Mouse (Mus musculus): ENCODE data around the gene Pacsin3.

Pacsin3 gene

DNA sequence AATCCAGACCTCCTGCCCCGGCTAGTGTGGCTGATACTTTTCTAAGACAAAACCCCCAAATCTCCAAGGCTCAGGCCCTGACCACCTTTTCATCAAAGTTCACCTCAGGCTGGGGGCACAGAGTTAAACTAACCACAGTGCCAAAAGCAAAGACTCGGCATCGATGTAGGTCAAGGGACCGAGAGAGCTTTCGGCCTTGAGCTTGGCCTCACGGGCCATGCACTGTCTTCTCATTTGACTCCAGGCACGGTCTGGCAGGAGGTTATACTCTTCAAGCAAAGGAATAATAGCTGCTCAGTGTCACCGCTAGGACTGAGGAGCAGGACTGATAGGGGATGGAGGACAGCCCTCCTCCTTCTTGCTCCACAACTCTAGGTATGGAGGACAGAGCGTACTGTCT is 50.2 kb downstream of the Pacsin3 start:
- DNase-seq (ENCODE audit: low read depth, low spot score) = no peak

DNA sequence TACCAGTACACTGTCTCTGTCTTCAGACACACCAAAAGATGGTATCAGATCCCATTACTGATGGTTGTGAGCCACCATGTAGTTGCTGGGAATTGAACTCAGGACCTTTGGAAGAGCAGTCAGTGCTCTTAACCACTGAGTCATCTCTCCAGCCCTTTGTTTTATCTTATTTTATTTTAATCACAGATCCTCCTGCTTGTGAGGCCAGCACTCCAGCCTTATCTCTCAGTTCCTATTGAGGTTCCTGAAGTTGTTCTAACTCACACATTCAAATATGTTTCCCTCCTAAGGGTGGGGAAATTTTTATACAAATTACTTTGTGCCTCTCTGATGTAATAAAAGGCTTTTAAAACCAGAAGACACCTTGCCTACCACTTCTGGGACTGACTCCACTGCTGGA is 50.8 kb downstream of the Pacsin3 start:
- DNase-seq (ENCODE audit: low read depth, low spot score) = no peak

DNA sequence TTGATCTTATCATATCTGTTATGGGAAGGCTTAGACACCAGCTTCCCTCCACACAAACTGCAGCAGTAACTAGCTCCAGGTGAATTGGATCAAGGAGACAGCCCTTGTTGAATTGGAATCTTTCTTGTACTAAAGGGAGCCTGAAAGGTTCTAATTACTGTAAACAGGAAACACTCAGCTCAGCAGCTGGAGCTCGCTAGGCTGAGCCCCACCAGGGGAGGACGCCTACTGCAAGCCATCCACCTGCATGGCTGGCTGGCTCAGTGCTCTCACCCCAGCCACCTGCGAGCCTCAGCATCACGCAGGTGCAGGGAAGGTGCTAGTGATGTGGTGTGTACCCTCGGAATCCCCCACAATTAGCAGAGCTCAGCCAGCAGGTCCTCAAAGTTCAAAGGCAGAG is 52.9 kb downstream of the Pacsin3 start:
- DNase-seq (ENCODE audit: low read depth, low spot score) = no peak

DNA sequence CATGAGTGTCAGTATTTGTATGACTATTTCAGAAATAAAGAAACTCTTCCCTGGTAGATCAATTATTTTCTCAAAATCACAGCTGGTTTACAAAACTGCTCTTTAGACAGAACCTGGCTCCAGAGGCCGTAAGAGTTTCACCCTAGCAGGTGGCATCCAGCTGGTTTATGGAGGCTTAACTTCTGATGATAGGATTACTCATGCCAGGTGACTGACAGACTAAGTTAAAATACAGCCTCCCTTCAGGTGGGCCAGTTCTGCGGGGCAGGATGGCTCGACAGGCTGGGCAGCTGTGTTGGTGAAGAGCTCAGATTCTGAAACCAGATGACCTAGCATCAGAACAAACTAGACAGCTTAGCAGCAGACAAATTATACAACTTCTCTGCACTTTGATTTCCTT is 53.8 kb downstream of the Pacsin3 start:
- no peak for DNase-seq (ENCODE audit: low read depth, low spot score)

DNA sequence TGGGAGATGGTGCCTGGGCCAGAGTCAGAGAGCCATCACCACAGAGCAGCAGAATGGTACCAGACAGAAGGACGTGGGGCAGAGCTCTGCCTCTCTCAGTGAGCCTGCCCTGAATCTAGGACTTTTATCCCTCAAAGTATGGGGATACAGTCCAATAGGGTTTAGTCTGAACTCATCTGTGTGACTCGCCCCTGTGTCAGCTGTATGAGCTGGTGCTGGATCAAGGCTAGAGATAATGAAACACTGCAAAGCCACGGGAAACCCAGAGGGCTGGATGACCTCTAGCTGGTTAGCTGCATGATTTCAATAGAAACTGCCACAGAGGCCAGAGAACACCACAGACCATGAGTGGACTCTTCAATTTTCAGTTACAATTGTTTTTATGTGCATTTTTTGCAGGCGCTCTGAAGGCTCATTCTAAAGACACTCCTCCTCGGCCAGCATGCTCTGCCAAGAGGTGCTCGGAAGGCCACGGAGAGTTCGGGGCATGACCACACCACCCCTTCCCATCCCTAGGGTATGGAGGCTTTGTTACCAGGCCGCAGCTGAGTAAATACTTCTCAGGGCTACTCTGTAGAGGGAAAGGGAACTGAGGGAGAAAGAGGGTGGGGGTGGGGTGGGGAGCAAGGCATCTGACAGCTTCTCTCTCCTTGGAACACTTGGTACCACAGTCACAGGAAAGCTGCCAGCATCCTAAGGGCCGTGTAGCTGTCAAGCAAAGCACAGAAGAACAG is 57.0 kb downstream of the Pacsin3 start:
- DNase-seq (ENCODE audit: low read depth, low spot score) = no peak

DNA sequence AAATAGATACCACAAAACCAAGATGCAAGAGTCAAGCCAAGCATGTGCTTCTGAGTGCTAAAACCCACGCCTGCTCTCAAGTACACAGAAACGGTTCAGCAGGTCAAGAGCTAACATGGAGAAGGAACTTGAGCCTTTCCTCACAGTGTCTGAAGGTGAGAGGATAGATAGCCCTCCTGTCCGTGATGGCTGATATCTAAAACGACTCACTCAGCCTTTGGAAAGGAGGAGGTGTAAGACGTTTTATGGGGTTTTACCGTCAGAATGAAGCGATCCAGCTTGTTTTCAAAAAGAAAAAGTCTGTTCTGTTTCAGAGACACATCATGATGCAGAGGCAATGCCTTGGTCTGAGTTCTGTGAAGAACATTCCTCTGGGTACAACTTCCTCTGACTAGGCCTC is 58.4 kb downstream of the Pacsin3 start:
- DNase-seq (ENCODE audit: low read depth, low spot score) = no peak

Measured in telencephalon, adult 2 months (tissue).